Mouse (Mus musculus): ENCODE results near the gene Nkpd1. TPM values are rescaled to one million over a fixed set of nuclear protein-coding genes. Genes with fewer than 3 reads are reported as not detected.
A peak's percentile ranks its signal among the peaks of the same experiment; 100 is the strongest.

Nkpd1 gene
- polyA plus RNA-seq, 1 experiment from 2014 or later: 0.16 TPM

DNA sequence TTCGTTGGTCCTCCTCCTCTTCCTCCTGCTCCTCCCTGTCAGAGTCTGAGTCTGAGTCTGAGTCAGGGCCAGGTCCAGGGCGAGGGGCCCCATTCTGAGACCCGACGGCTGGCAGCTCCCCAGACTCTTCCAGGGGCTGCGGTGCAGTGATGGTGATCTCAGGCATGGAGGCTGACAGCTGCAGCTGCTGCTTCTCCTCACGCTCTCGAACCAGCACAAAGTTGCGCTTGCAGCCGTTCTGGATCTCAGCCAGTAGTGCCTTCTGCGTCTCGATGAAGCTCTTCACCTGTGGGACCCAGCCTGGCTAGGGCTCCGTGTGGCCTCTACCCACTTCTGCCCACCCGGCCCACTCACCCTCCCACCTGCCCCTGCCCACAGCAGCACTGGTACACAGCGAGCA is 14.6 kb downstream of the Nkpd1 start:
- Histone ChIP-seq H3K9me3 (ENCODE audit: control insufficient read depth, low read length) (no peaks in the 10 kb centered on the region), H3K27ac (ENCODE audit: low read length) (no peak overlapping the region), H3K36me3 (ENCODE audit: control insufficient read depth, insufficient read depth, low read length) (peaks cover 33% of the 10 kb centered on the region), H3K4me3 (ENCODE audit: low read length) (no peak overlapping the region), H3K4me1 (replicated peaks; ENCODE audit: control insufficient read depth, insufficient read depth, low read length) (no peaks in the 10 kb centered on the region), H3K27me3 (ENCODE audit: control insufficient read depth, insufficient read depth, low read depth, low read length) (no peaks in the 10 kb centered on the region), H3K9ac (ENCODE audit: low read length) (no peak overlapping the region), H3K4me2 (ENCODE audit: low read depth, low read length) (no peak overlapping the region)
- 70% methylated on average over 14 of the region's 14 CpGs for WGBS
- ATAC-seq (ENCODE audit: low read depth): no peak

DNA sequence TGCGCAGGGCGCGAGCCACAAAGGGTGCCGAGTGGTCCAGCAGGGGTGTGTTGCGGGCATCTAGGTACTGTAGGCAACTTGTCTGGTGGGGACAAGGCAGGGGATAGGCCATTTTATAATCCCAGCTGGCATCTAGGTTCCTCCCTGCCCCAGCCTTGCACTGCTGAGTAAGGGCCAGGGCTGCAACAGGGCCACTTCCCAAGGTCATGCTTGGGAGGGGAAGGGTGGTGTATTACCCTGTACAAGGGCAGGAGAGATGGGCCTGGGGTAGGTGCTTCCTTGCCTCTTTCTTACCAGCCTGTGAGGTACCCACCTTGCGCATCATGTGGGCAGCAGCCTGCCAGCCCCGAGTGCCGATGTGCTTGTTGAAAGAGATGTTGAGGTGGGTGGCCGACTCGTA is 17.0 kb downstream of the Nkpd1 start:
- 96% methylated on average over 10 of the region's 10 CpGs for WGBS

DNA sequence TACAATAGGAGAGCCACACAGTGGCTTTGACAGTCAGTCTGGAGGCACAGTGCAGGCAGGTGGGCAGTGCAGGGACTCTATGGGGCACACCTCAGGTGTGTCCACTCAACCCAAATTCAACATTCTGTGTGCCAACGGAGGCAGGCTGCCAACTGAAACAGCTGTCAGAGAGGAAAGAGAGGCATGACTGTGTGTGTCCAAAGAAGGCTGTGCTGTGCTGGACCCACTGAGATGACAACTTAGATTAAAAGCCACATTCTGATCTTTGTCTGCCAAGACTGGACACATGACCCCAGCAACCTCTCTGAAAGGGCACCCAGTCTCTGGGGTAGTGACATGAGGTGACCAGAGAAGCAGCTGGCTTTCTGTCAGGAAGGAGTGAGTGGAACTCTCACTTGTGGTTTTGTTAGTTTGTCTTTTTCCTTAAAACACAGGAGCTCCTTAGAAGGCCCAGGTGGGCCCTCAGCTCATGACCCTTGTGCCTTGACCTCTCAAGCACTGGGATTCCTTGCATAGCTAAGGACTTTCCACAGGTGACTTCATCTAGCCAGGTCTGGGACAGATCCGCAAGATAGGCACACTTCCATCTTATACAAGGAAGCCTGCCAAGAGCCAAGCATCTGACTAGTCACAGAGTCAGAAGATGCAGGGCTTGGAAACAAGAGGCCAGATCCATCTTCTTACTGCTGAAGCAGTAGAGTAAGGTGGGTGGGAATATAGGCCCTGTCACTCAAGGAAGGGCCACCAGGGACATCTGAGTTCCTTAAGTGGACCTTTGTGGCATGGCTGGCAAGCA is 23.3 kb downstream of the Nkpd1 start:
- peak; percentile 18; the same call in 1 of the 2 replicates for ATAC-seq (ENCODE audit: low read depth)
- peaks cover 22% of the 10 kb centered on the region for H3K4me1 ChIP-seq (replicated peaks; ENCODE audit: control insufficient read depth, insufficient read depth, low read length)
- H3K36me3 ChIP-seq (ENCODE audit: control insufficient read depth, insufficient read depth, low read length): no peaks in the 10 kb centered on the region

More for the DNA sequence above, 17.0 kb downstream of the Nkpd1 start:
- ATAC-seq (ENCODE audit: low read depth): no peak
- Histone ChIP-seq H3K9ac (ENCODE audit: low read length) (no peak overlapping the region), H3K4me3 (ENCODE audit: low read length) (no peak overlapping the region), H3K27ac (ENCODE audit: low read length) (no peak overlapping the region), H3K36me3 (ENCODE audit: control insufficient read depth, insufficient read depth, low read length) (peaks cover 33% of the 10 kb centered on the region), H3K4me2 (ENCODE audit: low read depth, low read length) (no peak overlapping the region), H3K27me3 (ENCODE audit: control insufficient read depth, insufficient read depth, low read depth, low read length) (no peaks in the 10 kb centered on the region), H3K4me1 (replicated peaks; ENCODE audit: control insufficient read depth, insufficient read depth, low read length) (no peaks in the 10 kb centered on the region), H3K9me3 (ENCODE audit: control insufficient read depth, low read length) (no peaks in the 10 kb centered on the region)

DNA sequence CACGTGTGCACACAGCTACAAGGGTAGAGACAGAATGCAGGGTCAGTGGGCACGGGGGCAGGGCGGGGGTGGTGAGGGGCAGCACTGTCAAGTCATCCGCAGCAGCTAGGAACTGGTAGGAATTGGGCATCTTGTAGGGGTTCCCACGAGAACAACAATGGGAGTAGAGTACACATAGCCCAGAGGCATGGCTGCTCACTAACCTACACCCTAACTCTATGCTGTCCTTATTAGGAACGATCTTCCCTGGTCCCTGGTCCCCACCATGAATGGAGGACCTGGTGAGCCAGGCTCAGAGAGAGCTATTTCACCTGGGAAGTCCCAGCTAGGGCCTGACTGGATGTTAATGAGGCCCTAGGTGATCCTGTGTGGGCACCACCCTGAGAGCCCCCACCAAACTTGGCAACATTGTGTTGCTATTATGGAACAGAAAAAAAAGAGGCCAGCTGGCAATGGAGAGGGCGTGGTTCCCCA is 24.1 kb downstream of the Nkpd1 start:
- 73% methylated on average over 7 of the region's 7 CpGs for WGBS
- Histone ChIP-seq H3K36me3 (ENCODE audit: control insufficient read depth, insufficient read depth, low read length) (no peaks in the 10 kb centered on the region), H3K27me3 (ENCODE audit: control insufficient read depth, insufficient read depth, low read depth, low read length) (no peaks in the 10 kb centered on the region), H3K4me1 (replicated peaks; ENCODE audit: control insufficient read depth, insufficient read depth, low read length) (peaks cover 29% of the 10 kb centered on the region), H3K4me2 (ENCODE audit: low read depth, low read length) (no peak overlapping the region), H3K9ac (ENCODE audit: low read length) (no peak overlapping the region), H3K4me3 (ENCODE audit: low read length) (no peak overlapping the region), H3K9me3 (ENCODE audit: control insufficient read depth, low read length) (no peaks in the 10 kb centered on the region), H3K27ac (ENCODE audit: low read length) (no peak overlapping the region)
- no peak for ATAC-seq (ENCODE audit: low read depth)

More for the DNA sequence above, 23.3 kb downstream of the Nkpd1 start:
- Histone ChIP-seq H3K27me3 (ENCODE audit: control insufficient read depth, insufficient read depth, low read depth, low read length) (no peaks in the 10 kb centered on the region), H3K27ac (ENCODE audit: low read length) (0 out of 2 replicates have a peak overlapping the region, but pooled peaks have one; percentile 12), H3K4me3 (ENCODE audit: low read length) (no peak overlapping the region), H3K9me3 (ENCODE audit: control insufficient read depth, low read length) (no peaks in the 10 kb centered on the region), H3K9ac (ENCODE audit: low read length) (no peak overlapping the region), H3K4me2 (ENCODE audit: low read depth, low read length) (no peak overlapping the region)
- WGBS: 60% methylated on average over 2 of the region's 2 CpGs

DNA sequence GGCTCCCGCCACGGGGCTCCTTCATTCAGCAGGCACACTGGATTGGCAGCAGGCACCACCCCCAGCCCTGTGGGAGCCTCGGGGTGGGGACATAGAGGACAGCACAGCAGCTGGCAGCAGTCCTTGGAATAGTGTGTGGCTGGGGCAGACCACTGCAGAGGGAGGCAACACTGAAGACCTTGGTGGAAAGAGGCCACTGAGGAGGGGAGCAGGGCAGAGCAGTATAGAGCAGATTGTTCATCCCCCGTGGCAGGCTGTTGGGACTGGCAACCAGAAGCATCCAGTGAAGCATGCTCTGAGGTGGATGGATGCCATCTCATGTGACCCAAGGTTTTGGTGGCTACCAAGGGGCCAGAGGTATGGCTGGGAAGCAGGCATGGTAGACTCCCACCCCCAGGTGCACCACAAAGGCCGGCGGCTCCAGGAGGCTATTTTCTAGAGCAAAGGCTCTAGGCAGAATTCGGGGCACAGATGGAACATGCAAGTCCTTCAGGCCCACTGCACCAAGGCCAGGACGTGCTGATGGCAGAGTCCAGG is 24.6 kb downstream of the Nkpd1 start:
- Histone ChIP-seq H3K36me3 (ENCODE audit: control insufficient read depth, insufficient read depth, low read length) (no peaks in the 10 kb centered on the region), H3K4me2 (ENCODE audit: low read depth, low read length) (no peak overlapping the region), H3K9ac (ENCODE audit: low read length) (no peak overlapping the region), H3K27ac (ENCODE audit: low read length) (no peak overlapping the region), H3K9me3 (ENCODE audit: control insufficient read depth, low read length) (no peaks in the 10 kb centered on the region), H3K4me3 (ENCODE audit: low read length) (no peak overlapping the region), H3K4me1 (replicated peaks; ENCODE audit: control insufficient read depth, insufficient read depth, low read length) (peaks cover 33% of the 10 kb centered on the region), H3K27me3 (ENCODE audit: control insufficient read depth, insufficient read depth, low read depth, low read length) (no peaks in the 10 kb centered on the region)
- ATAC-seq (ENCODE audit: low read depth): peak; percentile 26; the same call in 1 of the 2 replicates
- 63% methylated on average over 8 of the region's 8 CpGs for WGBS

GRCm38 (mm10) chr7:19543584-19543983 is 25.9 kb downstream of the Nkpd1 start:
- no peak overlapping the region for H3K27ac ChIP-seq (ENCODE audit: low read length)
- no peak overlapping the region for H3K4me2 ChIP-seq (ENCODE audit: low read depth, low read length)
- H3K27me3 ChIP-seq (ENCODE audit: control insufficient read depth, insufficient read depth, low read depth, low read length): no peaks in the 10 kb centered on the region
- H3K4me1 ChIP-seq (replicated peaks; ENCODE audit: control insufficient read depth, insufficient read depth, low read length): peaks cover 44% of the 10 kb centered on the region
- H3K4me3 ChIP-seq (ENCODE audit: low read length): no peak overlapping the region
- 43% methylated on average over 6 of the region's 6 CpGs for WGBS
- H3K36me3 ChIP-seq (ENCODE audit: control insufficient read depth, insufficient read depth, low read length): no peaks in the 10 kb centered on the region
- no peak for ATAC-seq (ENCODE audit: low read depth)
- no peak overlapping the region for H3K9ac ChIP-seq (ENCODE audit: low read length)
- no peaks in the 10 kb centered on the region for H3K9me3 ChIP-seq (ENCODE audit: control insufficient read depth, low read length)

GRCm38 (mm10) chr7:19546007-19546406 is 28.4 kb downstream of the Nkpd1 start:
- no peaks in the 10 kb centered on the region for H3K36me3 ChIP-seq (ENCODE audit: control insufficient read depth, insufficient read depth, low read length)
- H3K4me1 ChIP-seq (replicated peaks; ENCODE audit: control insufficient read depth, insufficient read depth, low read length): peaks cover 40% of the 10 kb centered on the region
- no peak overlapping the region for H3K4me3 ChIP-seq (ENCODE audit: low read length)
- 0 out of 2 replicates have a peak, but pooled peaks have one; percentile 10 for ATAC-seq (ENCODE audit: low read depth)
- H3K27me3 ChIP-seq (ENCODE audit: control insufficient read depth, insufficient read depth, low read depth, low read length): no peaks in the 10 kb centered on the region
- no peak overlapping the region for H3K9ac ChIP-seq (ENCODE audit: low read length)
- no peak overlapping the region for H3K4me2 ChIP-seq (ENCODE audit: low read depth, low read length)
- H3K9me3 ChIP-seq (ENCODE audit: control insufficient read depth, low read length): no peaks in the 10 kb centered on the region
- 12% methylated on average over 3 of the region's 3 CpGs for WGBS
- H3K27ac ChIP-seq (ENCODE audit: low read length): no peak overlapping the region; the same call in 1 of the 2 replicates

DNA sequence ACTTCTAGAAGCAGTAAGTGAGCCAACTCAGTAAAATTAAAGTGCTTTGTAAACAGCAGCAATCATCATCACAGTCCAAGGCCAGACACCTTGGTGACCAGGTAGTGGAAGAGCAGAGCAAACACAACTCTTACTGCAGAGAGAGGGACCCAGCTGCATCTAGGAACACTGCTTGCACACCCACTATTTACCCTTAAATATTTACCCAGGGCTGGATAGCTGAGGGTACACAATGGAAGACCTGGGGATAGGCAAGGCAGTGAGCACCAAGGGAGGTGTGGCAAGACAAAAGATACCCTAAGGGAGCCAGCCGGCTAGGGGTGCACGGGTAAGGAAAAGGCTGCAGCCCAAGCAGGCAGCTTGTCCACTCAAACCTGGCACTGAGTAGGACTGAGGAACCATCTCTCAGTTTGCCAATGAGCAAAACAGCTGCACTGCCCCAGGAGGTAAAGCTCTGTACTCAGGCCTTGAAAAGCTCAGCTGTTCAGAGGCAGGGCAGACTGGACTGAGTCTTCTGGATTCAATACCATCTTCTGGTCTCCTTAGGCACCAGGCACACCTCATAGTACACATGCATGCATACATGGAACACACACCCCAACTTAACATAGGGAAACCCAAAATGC is 29.8 kb downstream of the Nkpd1 start:
- no peak overlapping the region for H3K9ac ChIP-seq (ENCODE audit: low read length)
- peaks cover 29% of the 10 kb centered on the region for H3K4me1 ChIP-seq (replicated peaks; ENCODE audit: control insufficient read depth, insufficient read depth, low read length)
- WGBS: 47% methylated on average over 2 of the region's 2 CpGs
- H3K4me3 ChIP-seq (ENCODE audit: low read length): no peak overlapping the region
- H3K9me3 ChIP-seq (ENCODE audit: control insufficient read depth, low read length): no peaks in the 10 kb centered on the region
- H3K36me3 ChIP-seq (ENCODE audit: control insufficient read depth, insufficient read depth, low read length): no peaks in the 10 kb centered on the region
- ATAC-seq (ENCODE audit: low read depth): peak; percentile 55; the same call in 1 of the 2 replicates
- H3K27me3 ChIP-seq (ENCODE audit: control insufficient read depth, insufficient read depth, low read depth, low read length): no peaks in the 10 kb centered on the region
- no peak overlapping the region for H3K4me2 ChIP-seq (ENCODE audit: low read depth, low read length)
- peak overlapping the region; percentile 35 for H3K27ac ChIP-seq (ENCODE audit: low read length)

GRCm38 (mm10) chr7:19549394-19549793 is 31.8 kb downstream of the Nkpd1 start:
- Histone ChIP-seq H3K4me3 (ENCODE audit: low read length) (no peak overlapping the region), H3K27me3 (ENCODE audit: control insufficient read depth, insufficient read depth, low read depth, low read length) (no peaks in the 10 kb centered on the region), H3K27ac (ENCODE audit: low read length) (no peak overlapping the region), H3K4me1 (replicated peaks; ENCODE audit: control insufficient read depth, insufficient read depth, low read length) (peaks cover 27% of the 10 kb centered on the region), H3K9me3 (ENCODE audit: control insufficient read depth, low read length) (no peaks in the 10 kb centered on the region), H3K4me2 (ENCODE audit: low read depth, low read length) (no peak overlapping the region), H3K9ac (ENCODE audit: low read length) (no peak overlapping the region), H3K36me3 (ENCODE audit: control insufficient read depth, insufficient read depth, low read length) (peaks cover 6% of the 10 kb centered on the region; the same call in 1 of the 2 replicates)
- WGBS: 61% methylated on average over 10 of the region's 10 CpGs
- no peak; the same call in none of the 2 replicates for ATAC-seq (ENCODE audit: low read depth)

Data from lung, embryonic 16.5 days (tissue).